ENCODE assay signal across 30 mouse cellular contexts in the genomic region with DNA sequence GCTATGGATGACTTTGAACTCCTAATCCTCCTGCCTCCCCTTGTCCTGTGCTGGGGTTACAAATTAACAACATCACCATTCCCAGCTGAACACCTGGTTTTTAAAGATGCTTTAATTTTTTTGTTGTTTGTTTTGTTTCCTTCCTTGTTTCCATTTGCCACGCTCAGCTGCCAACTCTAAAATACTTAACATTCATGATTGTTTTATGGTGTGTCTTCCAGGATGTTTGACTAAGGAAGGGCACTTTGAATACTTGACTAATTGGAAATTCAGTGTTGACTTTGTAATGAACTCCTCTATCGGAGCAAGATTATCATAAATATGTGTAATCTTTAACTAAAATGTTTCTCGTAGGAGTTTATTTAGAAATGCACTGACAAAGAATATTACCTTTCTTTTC. TPM values are rescaled to one million over a fixed set of nuclear protein-coding genes. Genes with fewer than 3 reads are reported as not detected.
"Had no signal": no experiment of that assay in that cellular context is flagged by ENCODE, and none has a peak within 500 bp of the region (broad histone marks: within the 10 kb centered on the region; RNA-seq: fewer than 3 reads in every experiment).

No protein-coding gene starts in this region.

- H3K4me1 ChIP-seq: kidney, embryonic 15.5 days; limb, embryonic 10.5 days; limb, embryonic 13.5 days; midbrain, embryonic 10.5 days; midbrain, embryonic 13.5 days; neural tube, embryonic 13.5 days had no signal

- DNase-seq: kidney, adult 8-10 months; kidney, postnatal 14 days; layer of hippocampus, adult 9-11 months; liver, postnatal 0 days; lung, embryonic 14.5 days; retina, postnatal 1 day; right cerebral cortex, postnatal 25 days; thymus, adult 18-20 months; thymus, postnatal 36 days had no signal

- H3K4me2 ChIP-seq: kidney, embryonic 15.5 days; limb, embryonic 13.5 days; lung, embryonic 14.5 days; midbrain, embryonic 13.5 days; neural tube, embryonic 13.5 days had no signal

- H3K9ac ChIP-seq: kidney, embryonic 15.5 days; limb, embryonic 13.5 days; liver, embryonic 14.5 days; liver, postnatal 0 days; lung, embryonic 14.5 days; midbrain, embryonic 13.5 days; neural tube, embryonic 13.5 days had no signal

- ATAC-seq: hindbrain, postnatal 0 days; inflammation-experienced regulatory T-cells, adult 6 months; liver, postnatal 0 days; lung, postnatal 0 days; midbrain, embryonic 13.5 days; midbrain, embryonic 16.5 days had no signal

- H3K9me3 ChIP-seq: kidney, embryonic 15.5 days; limb, embryonic 10.5 days; limb, embryonic 13.5 days; megakaryocyte, embryonic 14.5 days; midbrain, embryonic 10.5 days; midbrain, embryonic 13.5 days; neural tube, embryonic 13.5 days had no signal

- H3K27me3 ChIP-seq: kidney, embryonic 15.5 days; limb, embryonic 13.5 days; megakaryocyte, embryonic 14.5 days; midbrain, embryonic 13.5 days; neural tube, embryonic 13.5 days had no signal

- H3K4me3 ChIP-seq: kidney, embryonic 15.5 days; limb, embryonic 10.5 days; limb, embryonic 13.5 days; megakaryocyte, embryonic 14.5 days; midbrain, embryonic 10.5 days; midbrain, embryonic 13.5 days; myocyte; neural tube, embryonic 13.5 days had no signal

- H3K27ac ChIP-seq: hindbrain, postnatal 0 days; kidney, embryonic 15.5 days; limb, embryonic 10.5 days; limb, embryonic 13.5 days; liver, embryonic 14.5 days; midbrain, embryonic 10.5 days; midbrain, embryonic 13.5 days; neural tube, embryonic 13.5 days had no signal

RNA-seq across cellular contexts. Expression of a gene that starts 41.8 kb away (rescaled TPM):
- total RNA-seq: hindbrain, postnatal 0 days; layer of hippocampus, postnatal 25 days; left cerebral cortex, adult 18-20 months; left cerebral cortex, postnatal 25 days; liver, adult 2 months; monocyte, adult 5-6 weeks; neutrophil, adult 5-6 weeks had no signal
- polyA plus RNA-seq: hindbrain, postnatal 0 days; inflammation-experienced regulatory T-cells, adult 6 months; kidney, embryonic 15.5 days; limb, embryonic 10.5 days; limb, embryonic 13.5 days; liver, adult 2 months; liver, postnatal 0 days; lung, embryonic 14.5 days; lung, postnatal 0 days; midbrain, embryonic 10.5 days; midbrain, embryonic 13.5 days; midbrain, embryonic 16.5 days; myocyte; neural tube, embryonic 13.5 days; stomach, embryonic 14.5 days; urinary bladder, adult 2 months had no signal
